Mouse (Mus musculus) thymus, adult 18-20 months (tissue): ENCODE data around the gene Crebbp.
"Not testable (repeated sequence)": the region's sequence is repeated elsewhere in the genome, so short reads cannot be mapped to it uniquely, and the experiment has no call there.

Experiments
- DNase-seq, 2 experiments: peaks; one replicate each; pipeline ENCODE4 v3.0.0; 2022; ENCODE audit warnings: mixed read lengths in 2 of 2

Gene Crebbp

GRCm38 (mm10) chr16:4213799-4214551, at the start of gene Crebbp:
Gene Crebbp, minus strand, starts transcription at chr16:4213997.
- peak; percentile 74 to 77 for DNase-seq

- DNase-seq = no peak
Observed at GRCm38 (mm10) chr16:4263486-4263885, 49.7 kb upstream of the Crebbp start.

DNA sequence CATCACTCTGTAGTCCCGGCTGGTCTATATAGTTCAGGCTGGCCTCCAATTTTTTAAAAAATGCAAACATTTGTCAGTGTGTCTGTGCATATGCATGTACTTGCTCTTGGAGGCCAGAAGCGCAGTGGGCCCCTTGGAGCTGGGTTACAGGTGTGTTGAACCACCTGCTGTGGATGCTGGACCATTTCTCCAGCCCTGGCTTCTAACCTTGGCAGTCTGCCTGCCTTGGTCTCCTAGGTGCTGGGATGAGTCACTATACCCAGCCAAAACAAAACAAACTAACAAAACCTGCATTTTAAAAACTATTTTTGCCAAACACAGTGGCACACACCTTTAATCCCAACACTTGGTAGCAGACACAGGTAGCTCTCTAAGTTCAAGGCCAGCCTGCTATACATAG, 43.7 kb upstream of the Crebbp start:
- DNase-seq = no peak

- no peak for DNase-seq
Observed at GRCm38 (mm10) chr16:4248791-4249190, 35.0 kb upstream of the Crebbp start.

DNA sequence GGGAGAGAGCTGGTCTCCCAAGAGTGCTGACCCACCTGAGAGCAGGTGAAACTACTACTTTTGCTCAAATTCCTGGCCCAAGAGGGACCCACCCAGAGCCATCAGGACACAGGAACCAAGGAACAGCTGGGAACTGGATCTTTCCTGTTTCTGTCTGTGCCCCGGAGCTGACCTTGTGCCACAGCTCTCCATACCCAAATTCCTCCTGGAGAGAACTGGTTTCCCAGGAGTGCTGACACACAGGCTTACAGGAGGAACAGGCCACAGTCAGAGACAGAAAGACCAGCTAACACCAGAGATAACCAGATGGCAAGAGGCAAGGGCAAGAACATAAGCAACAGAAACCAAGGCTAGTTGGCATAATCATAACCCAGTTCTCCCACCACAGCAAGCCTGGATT, 31.4 kb upstream of the Crebbp start:
- DNase-seq = not testable (repeated sequence)

DNA sequence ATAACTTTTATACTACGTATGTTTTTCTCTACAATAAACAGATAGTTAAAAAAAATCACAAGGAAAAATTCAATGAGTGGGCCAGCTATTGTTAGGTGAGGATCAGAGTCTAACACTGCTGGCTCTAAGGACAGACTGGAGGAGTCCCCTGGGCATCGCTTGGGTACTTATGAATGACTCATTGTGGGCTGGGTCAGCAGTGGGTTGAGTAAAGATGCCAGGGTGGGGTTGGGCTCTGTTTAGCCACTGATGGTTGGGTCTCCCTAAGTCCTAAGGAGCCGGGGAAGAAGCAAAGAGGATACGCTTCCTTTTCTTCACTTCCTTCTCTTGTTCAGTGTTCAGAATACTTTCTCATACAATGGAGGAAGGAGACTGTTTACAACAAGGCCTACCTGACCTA, 22.3 kb upstream of the Crebbp start:
- DNase-seq = no peak

DNA sequence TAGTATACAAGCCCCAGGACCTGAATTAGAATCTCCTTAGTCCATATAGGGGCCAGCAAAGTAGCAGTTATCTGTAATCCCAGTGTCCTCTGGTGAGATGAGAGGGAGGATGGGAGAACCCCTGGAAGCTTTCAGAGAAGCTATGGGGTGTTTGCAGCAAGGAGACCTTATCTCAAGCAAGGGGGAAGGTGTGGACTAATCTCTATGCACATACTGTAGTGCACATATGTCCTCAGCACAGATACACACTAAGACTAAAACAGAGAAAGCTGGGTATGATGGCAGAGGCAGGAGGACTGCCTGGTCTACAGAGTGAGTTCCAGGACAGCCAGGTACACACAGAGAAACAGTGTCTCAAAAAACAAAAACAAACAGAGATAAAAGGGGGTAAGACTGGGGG, 21.8 kb upstream of the Crebbp start:
- no peak for DNase-seq

GRCm38 (mm10) chr16:4225841-4226240, 12.0 kb upstream of the Crebbp start:
- DNase-seq = no peak

DNA sequence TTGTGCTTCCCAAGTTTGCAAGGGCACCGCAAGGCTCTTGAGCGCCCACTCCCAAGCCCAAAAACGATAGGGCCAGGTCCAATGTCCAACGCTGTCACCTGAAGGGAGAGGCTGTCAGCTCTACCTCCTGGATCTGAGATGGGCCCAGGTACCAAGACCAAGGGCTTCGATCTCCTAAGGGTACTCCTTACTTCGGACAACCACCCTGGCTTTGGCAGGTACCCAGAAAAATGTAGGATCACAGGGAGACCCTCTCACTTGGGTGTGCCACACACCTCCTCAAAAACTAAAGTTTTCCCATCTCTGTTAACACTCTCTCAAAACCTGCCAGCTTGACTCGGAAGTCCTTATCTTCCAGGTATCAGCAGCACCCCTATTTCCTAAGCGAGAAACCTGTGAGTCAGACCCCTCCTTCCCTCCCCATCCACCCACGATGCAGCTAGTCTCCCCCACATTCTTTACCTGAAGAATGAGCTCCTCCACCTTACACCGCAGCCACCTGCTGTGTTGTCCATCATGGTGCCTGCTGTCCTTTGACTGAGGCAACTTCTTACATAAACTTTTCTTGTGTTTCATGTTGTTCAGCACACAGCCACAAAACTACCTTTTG, 939 bp upstream of the Crebbp start:
- no peak for DNase-seq

DNA sequence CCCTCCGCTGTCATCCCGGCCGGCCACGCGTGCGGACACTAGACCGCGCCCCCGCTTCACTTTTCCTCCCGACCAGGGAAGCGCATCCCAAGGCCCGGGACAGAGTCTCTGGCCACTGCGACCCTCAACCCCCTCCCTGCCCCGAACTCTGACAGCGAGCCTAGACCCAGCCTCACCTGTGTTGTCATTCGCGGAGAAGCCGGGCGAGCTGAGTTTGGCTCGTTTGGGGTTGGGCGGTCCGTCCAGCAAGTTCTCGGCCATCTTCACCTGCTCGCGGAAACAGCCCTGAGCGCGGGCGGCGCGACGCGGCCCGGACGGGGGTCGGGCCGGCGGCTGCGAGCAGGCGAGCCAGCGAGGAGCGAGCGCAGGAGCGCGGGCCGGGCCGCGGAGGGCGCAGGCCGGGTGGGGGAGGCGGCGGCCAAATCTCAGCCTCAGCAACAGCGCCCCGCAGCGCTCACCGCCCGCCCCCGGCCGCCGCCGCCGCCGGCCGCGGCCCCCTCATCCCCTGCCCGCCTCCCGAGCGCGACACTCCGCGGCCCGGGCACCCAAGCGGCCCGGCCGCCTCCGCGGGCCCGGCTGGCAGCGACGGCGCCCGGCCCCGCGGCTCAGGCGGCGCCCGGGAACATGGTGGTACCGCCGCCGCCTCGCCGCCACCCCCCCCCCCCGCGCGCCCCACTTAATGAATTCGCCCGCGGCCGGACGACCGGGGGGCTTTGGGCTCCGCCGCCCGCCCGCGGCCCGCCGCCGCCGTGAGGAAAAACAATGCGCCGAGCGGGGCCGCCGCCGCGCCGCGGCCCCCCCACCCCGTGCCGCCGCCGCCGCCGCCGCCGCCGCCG, 616 bp downstream of the Crebbp start:
- peak; percentile 37 to 51 for DNase-seq

GRCm38 (mm10) chr16:4212167-4212962, 1.4 kb downstream of the Crebbp start:
- DNase-seq = no peak

GRCm38 (mm10) chr16:4210290-4210689, 3.5 kb downstream of the Crebbp start:
- no peak for DNase-seq

GRCm38 (mm10) chr16:4203592-4203991, 10.2 kb downstream of the Crebbp start:
- no peak for DNase-seq

- no peak for DNase-seq
Observed at GRCm38 (mm10) chr16:4199995-4200394, 13.8 kb downstream of the Crebbp start.

- no peak for DNase-seq
Observed at GRCm38 (mm10) chr16:4199566-4199965, 14.2 kb downstream of the Crebbp start.

DNA sequence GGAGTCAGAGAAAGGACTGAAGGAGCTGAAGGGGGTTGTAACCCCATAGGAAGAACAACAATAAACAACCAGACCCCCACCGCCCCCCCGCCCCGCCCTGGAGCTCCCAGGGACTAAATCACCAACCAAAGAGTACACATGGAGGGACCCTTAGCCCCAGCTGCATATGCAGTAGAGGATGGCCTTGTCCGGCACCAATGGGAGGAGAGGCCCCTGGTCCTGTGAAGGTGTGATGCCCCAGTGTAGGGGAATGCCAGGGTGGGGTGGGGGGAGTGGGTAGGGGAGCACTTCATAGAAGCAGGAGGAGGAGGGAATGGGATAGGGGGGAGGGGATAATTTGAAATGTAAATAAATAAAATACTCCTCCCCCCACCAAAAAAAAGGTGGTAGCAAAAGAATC, 15.8 kb downstream of the Crebbp start:
- DNase-seq = no peak

GRCm38 (mm10) chr16:4190166-4190565, 23.6 kb downstream of the Crebbp start:
- no peak for DNase-seq

DNA sequence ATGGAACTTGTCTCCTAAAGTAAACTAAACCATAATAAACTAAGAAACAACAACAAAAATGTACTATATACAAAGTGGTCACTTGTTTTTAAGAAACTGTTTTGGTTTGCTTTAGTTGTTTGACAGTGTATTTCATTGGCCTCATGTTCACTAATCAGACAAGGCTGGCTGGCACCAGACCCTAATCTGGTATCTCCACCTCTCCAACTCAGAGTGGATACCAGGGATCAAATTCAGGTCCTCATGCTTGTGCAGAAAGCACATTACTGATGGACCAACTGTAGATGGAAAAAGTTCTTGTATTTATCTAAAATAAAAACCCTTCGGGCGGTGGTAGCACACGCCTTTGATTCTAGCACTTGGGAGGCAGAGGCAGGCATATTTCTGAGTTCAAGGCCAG, 38.7 kb downstream of the Crebbp start:
- no peak for DNase-seq

DNA sequence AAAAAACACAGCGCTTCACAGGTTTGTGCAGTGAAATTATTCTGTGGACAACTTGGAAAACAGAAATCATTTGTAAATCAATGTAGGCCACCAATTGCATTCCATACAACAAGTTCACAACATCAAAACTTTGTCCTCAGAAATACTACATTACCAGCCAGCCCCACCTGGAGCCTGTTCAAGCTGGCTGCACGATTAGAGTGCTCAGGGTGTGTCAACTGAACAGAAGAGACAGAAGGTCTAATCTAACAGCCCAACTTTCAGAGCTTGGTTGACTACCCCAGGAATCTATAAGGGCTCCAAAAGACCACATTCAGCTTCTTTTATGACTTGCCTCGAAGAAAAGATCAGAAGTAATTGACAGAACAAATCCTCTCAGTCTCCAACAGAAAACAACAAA, 44.3 kb downstream of the Crebbp start:
- no peak for DNase-seq

- DNase-seq = no peak
Observed at GRCm38 (mm10) chr16:4168476-4168875, 45.3 kb downstream of the Crebbp start.

GRCm38 (mm10) chr16:4160898-4161247, 52.9 kb downstream of the Crebbp start:
- DNase-seq = no peak

- no peak for DNase-seq
Observed at GRCm38 (mm10) chr16:4160246-4160897, 53.4 kb downstream of the Crebbp start.
